Mouse (Mus musculus) C2C12 (cell line): Measurements from ENCODE around the gene Deaf1.
A peak's percentile ranks its signal among the peaks of the same experiment; 100 is the strongest.

ENCODE experiments used
- CEBPB ChIP-seq: IDR thresholded peaks from one replicate; pipeline ENCODE4 v1.6.1; 2011; ENCODE audit warnings: low read depth, mild to moderate bottlenecking, control low read depth, moderate library complexity
- CTCF ChIP-seq: IDR thresholded peaks from one replicate; pipeline ENCODE4 v1.5.1; 2011; ENCODE audit not compliant: control insufficient read depth, insufficient read depth, insufficient read length
- MAX ChIP-seq: IDR thresholded peaks from one replicate; pipeline ENCODE4 v1.6.1; 2011; ENCODE audit warnings: mild to moderate bottlenecking, control low read depth
- MYOD1 ChIP-seq: IDR thresholded peaks from one replicate; pipeline ENCODE4 v1.6.1; 2011; ENCODE audit warnings: low read depth; ENCODE audit not compliant: control insufficient read depth, insufficient read length
- MYOG ChIP-seq: IDR thresholded peaks from one replicate; pipeline ENCODE4 v1.6.1; 2011; ENCODE audit not compliant: control insufficient read depth, insufficient read length; ENCODE audit errors: extremely low read depth

- no peak for TF ChIP-seq CTCF
- peak; percentile 16 for TF ChIP-seq MAX
- TF ChIP-seq MYOD1, result no peak
- TF ChIP-seq CEBPB, result no peak
- no peak for TF ChIP-seq MYOG
These were observed 694 bp downstream of the Deaf1 start for GRCm38 (mm10) chr7:141326546-141327446.
